Mouse (Mus musculus) fat pad, adult 2 months (tissue): ENCODE data around the gene Hspa2.

Source experiments
- DNase-seq: peaks from one replicate; pipeline ENCODE4 v3.0.0-alpha.2; 2011; ENCODE audit warnings: low read depth, low spot score; ENCODE audit errors: extremely low read depth

Gene Hspa2

DNA sequence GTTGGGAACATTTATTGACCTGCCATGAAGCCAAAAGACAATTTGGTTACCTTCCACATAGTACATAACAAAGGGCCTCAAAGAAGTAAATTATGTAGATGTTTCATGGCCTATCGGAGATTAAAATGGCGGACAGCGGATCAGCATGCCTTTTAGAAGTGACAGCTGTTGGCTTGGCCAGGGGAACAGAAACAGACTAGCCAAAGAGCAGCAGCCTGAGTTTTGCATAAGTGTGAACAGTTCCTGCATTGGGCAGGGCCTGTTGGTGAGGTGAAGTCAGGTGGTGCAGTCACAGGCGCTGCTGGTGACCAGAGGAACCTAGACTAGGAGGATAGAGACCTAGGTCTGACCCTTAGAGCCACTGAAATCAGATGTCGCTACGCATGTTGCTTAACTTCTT is 26.9 kb upstream of the Hspa2 start:
- no peak for DNase-seq

GRCm38 (mm10) chr12:76377726-76378125 is 26.2 kb upstream of the Hspa2 start:
- DNase-seq = no peak

DNA sequence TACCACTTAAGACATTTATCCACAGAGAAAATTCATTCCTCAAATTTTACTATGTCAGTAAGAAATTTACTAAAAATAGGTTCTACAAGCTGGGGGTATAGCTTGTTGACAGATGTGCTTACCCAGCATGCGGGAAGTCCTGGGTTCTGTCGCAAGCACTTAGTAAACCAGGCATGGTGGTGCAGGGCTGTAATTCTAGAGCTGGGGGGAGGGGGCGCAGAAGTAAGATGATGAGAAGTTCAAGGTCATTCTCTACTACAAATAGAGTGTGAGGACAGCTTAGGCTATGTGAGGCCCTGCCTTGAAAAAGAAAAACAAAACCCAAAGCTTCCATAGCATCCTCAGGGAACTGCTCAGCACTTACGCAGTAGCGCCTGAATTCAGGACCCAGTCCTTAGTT is 25.4 kb upstream of the Hspa2 start:
- DNase-seq = no peak

- no peak for DNase-seq
Observed at GRCm38 (mm10) chr12:76380151-76380550, 23.8 kb upstream of the Hspa2 start.

DNA sequence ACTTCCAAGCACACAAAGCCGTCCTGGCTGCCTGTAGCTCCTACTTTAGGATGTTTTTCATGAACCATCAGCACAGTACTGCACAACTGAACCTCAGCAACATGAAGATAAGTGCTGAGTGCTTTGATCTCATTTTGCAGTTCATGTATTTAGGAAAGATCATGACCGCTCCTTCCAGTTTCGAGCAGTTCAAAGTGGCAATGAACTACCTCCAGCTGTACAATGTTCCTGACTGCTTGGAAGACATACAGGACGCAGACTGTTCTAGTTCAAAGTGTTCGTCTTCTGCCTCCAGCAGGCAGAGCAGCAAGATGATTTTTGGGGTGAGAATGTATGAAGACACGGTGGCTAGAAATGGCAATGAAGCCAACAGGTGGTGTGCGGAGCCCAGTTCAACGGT is 18.6 kb upstream of the Hspa2 start:
- no peak for DNase-seq

- no peak for DNase-seq
Observed at GRCm38 (mm10) chr12:76388794-76389193, 15.2 kb upstream of the Hspa2 start.

DNA sequence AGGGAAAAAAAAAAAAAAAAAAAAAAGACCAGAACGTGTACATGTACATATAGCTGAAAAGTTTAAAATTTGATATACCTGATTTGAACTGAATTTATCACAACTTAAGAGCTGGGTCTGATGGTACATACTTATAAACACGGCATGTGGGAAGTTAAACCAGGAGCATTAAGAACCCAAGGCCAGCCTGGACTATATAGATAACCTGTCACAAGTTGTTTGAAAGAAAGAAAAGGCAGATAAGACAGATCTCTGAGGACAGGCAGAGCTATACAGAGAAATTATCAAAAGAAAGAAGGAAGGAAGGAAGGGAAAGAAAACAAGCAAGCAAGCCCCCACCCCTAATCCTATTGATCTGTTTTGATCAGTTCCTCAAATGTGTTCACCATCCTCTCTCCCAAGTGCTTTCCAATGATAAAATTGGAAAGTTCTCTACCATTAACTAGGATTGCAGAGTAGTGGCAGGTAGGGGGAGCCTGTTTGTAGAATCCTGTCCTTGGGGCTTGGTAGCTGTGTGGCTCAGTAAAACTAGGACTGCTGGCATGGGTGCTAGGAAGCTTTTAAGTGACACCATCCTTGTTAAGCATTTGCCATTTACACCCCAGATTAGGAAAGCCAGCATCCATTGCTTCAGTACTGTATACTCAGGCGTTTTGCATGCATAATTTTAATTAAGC is 12.2 kb upstream of the Hspa2 start:
- no peak for DNase-seq

- peak; percentile 45 for DNase-seq
Observed at GRCm38 (mm10) chr12:76392979-76393378, 11.0 kb upstream of the Hspa2 start.

- DNase-seq = no peak
Observed at GRCm38 (mm10) chr12:76397281-76397680, 6.7 kb upstream of the Hspa2 start.

- DNase-seq = no peak
Observed at GRCm38 (mm10) chr12:76401674-76402073, 2.3 kb upstream of the Hspa2 start.

DNA sequence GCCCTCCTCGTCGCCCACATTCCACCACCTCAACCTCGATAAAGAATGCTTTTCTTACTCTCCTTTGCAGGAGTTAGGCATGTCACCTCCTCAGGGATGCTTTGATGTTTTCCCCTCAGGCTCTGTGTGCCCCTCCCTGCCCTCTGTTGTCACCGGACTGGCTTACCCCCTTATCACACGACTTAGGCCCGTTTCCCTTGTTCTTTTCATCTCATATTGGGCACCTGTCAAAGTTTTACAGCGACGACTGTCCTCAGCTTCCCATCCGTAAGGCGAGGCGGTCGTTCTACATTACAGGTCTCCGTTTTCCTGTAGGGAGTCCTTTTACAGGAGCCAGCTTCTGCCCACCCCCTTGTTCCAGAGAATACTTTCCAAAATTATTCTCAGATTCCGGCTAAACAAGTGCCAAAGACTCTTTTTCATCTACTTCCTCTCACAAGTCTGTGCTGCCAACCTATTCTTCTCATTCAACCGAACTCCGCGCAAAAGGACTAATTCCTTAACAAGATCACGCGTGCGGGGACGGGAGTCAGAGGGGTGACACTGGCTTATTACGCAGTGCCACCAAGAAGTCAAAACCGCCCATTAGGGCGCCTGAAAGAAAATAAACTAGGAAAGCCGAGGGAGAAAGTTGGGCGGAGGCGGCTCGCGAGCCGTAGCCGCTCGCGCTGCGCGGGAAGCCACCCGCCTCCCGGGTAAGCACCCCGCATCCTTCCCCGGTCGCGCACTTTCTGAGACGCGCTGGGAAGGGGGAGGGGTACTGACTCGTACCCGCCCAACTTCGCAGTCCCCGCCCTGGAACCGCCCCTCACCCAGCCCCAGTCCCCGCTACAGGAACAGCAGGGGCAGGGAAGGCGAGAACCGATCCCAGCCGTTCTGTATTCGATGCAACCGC is 738 bp upstream of the Hspa2 start:
- no peak for DNase-seq

- no peak for DNase-seq
Observed at GRCm38 (mm10) chr12:76404836-76405182, 833 bp downstream of the Hspa2 start.

GRCm38 (mm10) chr12:76405183-76405970 is 1.4 kb downstream of the Hspa2 start:
- no peak for DNase-seq

DNA sequence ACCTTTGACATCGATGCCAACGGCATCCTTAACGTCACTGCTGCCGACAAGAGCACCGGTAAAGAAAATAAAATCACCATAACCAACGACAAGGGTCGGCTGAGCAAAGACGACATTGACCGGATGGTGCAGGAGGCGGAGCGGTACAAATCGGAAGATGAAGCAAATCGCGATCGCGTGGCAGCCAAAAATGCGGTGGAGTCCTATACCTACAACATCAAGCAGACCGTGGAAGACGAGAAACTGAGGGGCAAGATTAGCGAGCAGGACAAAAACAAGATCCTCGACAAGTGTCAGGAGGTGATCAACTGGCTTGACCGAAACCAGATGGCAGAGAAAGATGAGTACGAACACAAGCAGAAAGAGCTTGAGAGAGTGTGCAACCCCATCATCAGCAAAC is 2.0 kb downstream of the Hspa2 start:
- no peak for DNase-seq

GRCm38 (mm10) chr12:76407184-76407583 is 3.2 kb downstream of the Hspa2 start:
- no peak for DNase-seq

- DNase-seq = no peak
Observed at GRCm38 (mm10) chr12:76409166-76409565, 5.2 kb downstream of the Hspa2 start.

- DNase-seq = no peak
Observed at GRCm38 (mm10) chr12:76415383-76416010, 11.5 kb downstream of the Hspa2 start.

DNA sequence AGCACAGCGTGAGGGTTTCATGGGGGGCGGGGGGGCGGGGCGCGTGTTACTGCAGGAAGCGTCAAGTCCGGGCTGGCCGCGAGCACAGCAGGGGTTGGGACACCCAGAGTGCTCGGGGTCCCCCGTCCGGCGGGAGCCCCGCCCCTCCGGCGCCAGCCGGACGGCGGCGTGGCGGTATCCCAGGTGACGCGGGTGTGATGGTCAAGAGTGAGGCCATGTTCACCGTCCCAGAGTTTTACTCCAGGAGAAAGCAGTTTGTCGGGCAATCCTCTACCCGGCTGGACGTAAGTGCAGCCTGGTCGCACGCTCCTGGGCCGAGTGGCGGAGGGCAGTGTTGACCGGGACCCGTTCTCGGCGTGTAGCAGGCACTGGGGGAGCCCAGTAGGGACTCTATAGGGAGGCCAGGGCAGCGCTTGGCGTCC is 13.5 kb downstream of the Hspa2 start, which contains the start of gene Ppp1r36:
TSS of gene Ppp1r36 (plus strand) at position 106 of the 422 bp plus-strand sequence.
- no peak for DNase-seq

- DNase-seq = no peak
Observed at GRCm38 (mm10) chr12:76418346-76418745, 14.4 kb downstream of the Hspa2 start.

GRCm38 (mm10) chr12:76425256-76425655 is 21.3 kb downstream of the Hspa2 start:
- DNase-seq = no peak

DNA sequence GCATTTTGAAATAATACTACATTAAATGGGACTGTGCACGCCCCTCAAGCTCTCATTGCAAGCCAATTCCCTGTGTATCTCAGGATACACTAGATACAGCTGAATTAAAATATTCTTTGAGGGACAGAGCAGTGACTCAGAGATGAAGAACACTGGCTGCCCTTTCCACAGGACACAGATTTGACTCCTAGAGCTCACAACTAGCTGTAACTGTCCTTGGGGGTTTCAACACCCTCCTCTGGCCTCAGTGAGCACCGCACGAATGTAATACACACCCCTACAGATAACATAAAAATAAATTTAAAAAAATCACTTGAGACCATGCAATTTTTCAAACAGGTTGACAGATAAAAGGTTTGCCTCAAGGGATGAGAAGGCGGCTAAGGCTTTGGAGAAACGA is 23.6 kb downstream of the Hspa2 start:
- DNase-seq = no peak
